Mouse (Mus musculus): ENCODE measurements around the gene Dkkl1. TPM values are rescaled to one million over a fixed set of nuclear protein-coding genes. Genes with fewer than 3 reads are reported as not detected.
A peak's percentile ranks its signal among the peaks of the same experiment; 100 is the strongest.

The Dkkl1 gene
- polyA plus RNA-seq, 1 experiment from 2014 or later, result 1.5 TPM

GRCm38 (mm10) chr7:45231941-45232340 is 20.0 kb upstream of the Dkkl1 start:
- no peak overlapping the region for H3K4me2 ChIP-seq (ENCODE audit: low read depth, low read length)
- no peak overlapping the region for H3K4me3 ChIP-seq (ENCODE audit: low read depth, low read length)
- H3K27ac ChIP-seq (ENCODE audit: low read length), result no peak overlapping the region
- no peak for ATAC-seq (ENCODE audit: low read depth)
- no peaks in the 10 kb centered on the region for H3K9me3 ChIP-seq (replicated peaks; ENCODE audit: control insufficient read depth, low read length)
- H3K27me3 ChIP-seq (ENCODE audit: control insufficient read depth, insufficient read depth, low read depth, low read length), result no peaks in the 10 kb centered on the region
- H3K36me3 ChIP-seq (ENCODE audit: control insufficient read depth, insufficient read depth), result no peaks in the 10 kb centered on the region
- 76% methylated on average over 11 of the region's 11 CpGs for WGBS (ENCODE audit: insufficient replicate concordance)
- no peak overlapping the region for H3K9ac ChIP-seq (ENCODE audit: low read depth, low read length)
- peaks cover 6% of the 10 kb centered on the region for H3K4me1 ChIP-seq (ENCODE audit: control insufficient read depth, low read depth, low read length)

DNA sequence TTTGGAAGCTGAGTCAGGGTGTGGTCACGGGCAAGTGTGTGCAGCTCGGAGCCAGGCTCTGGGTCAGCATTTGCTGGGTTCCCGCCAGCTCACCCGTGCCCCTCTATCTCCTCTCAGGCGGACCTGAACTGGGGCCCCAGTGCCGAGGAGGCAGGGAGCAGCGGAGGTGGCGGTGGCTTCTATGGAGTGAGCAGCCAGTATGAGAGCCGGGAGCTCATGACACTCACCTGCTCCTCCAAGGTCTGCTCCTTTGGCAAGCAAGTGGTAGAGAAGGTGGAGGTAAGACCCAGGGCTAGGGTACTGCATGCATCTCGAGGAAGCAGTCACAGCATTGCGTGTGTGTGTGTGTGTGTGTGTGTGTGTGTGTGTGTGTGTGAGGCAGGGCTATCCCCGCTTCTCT is 19.2 kb upstream of the Dkkl1 start:
- H3K4me3 ChIP-seq (ENCODE audit: low read depth, low read length), result no peak overlapping the region
- ATAC-seq (ENCODE audit: low read depth), result no peak

DNA sequence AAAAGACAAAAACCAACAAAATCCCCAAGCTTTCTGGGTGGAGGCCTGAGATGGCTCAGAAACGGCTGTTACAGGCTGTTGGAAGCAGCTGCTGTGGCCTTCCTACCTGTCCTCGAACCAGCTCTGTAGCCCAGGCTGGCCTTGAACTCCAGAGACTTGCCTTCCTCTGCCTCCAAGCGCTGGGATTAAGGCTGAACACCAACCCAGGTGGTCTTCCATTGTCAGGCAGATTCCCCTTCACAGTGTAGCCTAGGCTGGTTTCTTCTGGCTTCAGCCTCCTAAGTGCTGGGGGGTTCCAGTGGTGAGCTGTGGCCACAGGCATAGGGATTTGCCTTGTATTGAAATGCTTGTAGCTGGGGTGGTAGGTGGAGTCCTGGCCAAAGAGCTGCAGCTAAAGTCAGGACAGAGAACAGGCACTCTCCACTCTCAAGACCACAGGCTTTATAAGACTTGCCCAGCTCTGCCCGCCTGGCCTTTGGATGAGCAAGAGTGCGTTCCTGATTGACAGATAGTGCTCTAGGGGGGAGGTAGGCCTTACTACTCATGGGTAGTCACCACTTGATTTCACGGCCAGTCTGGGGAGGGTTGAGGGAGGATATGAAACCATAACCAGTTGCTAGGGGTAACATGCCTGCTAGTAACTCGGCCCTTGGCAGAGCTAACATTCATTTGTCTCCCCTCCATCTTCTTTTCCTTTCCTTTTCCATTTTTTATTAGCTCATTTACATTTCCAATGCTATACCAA is 17.7 kb upstream of the Dkkl1 start:
- 59% methylated on average over 7 of the region's 7 CpGs for WGBS (ENCODE audit: insufficient replicate concordance)
- no peak overlapping the region for H3K4me3 ChIP-seq (ENCODE audit: low read depth, low read length)
- no peaks in the 10 kb centered on the region for H3K27me3 ChIP-seq (ENCODE audit: control insufficient read depth, insufficient read depth, low read depth, low read length)
- peaks cover 6% of the 10 kb centered on the region for H3K4me1 ChIP-seq (ENCODE audit: control insufficient read depth, low read depth, low read length)
- H3K27ac ChIP-seq (ENCODE audit: low read length), result no peak overlapping the region
- H3K36me3 ChIP-seq (ENCODE audit: control insufficient read depth, insufficient read depth), result no peaks in the 10 kb centered on the region
- H3K9ac ChIP-seq (ENCODE audit: low read depth, low read length), result no peak overlapping the region
- no peaks in the 10 kb centered on the region for H3K9me3 ChIP-seq (replicated peaks; ENCODE audit: control insufficient read depth, low read length)
- no peak for ATAC-seq (ENCODE audit: low read depth)
- H3K4me2 ChIP-seq (ENCODE audit: low read depth, low read length), result no peak overlapping the region

More for the DNA sequence above, 19.2 kb upstream of the Dkkl1 start:
- Histone ChIP-seq H3K27ac (ENCODE audit: low read length) (no peak overlapping the region), H3K27me3 (ENCODE audit: control insufficient read depth, insufficient read depth, low read depth, low read length) (no peaks in the 10 kb centered on the region), H3K4me1 (ENCODE audit: control insufficient read depth, low read depth, low read length) (peaks cover 6% of the 10 kb centered on the region), H3K9me3 (replicated peaks; ENCODE audit: control insufficient read depth, low read length) (no peaks in the 10 kb centered on the region), H3K36me3 (ENCODE audit: control insufficient read depth, insufficient read depth) (no peaks in the 10 kb centered on the region), H3K4me2 (ENCODE audit: low read depth, low read length) (no peak overlapping the region), H3K9ac (ENCODE audit: low read depth, low read length) (no peak overlapping the region)
- WGBS (ENCODE audit: insufficient replicate concordance), result 61% methylated on average over 12 of the region's 12 CpGs

- H3K36me3 ChIP-seq (ENCODE audit: control insufficient read depth, insufficient read depth), result no peaks in the 10 kb centered on the region
- WGBS (ENCODE audit: insufficient replicate concordance), result 68% methylated on average over 8 of the region's 8 CpGs
- H3K4me2 ChIP-seq (ENCODE audit: low read depth, low read length), result no peak overlapping the region
- H3K9me3 ChIP-seq (replicated peaks; ENCODE audit: control insufficient read depth, low read length), result no peaks in the 10 kb centered on the region
- H3K9ac ChIP-seq (ENCODE audit: low read depth, low read length), result no peak overlapping the region
- H3K27ac ChIP-seq (ENCODE audit: low read length), result no peak overlapping the region
- peaks cover 3% of the 10 kb centered on the region for H3K4me1 ChIP-seq (ENCODE audit: control insufficient read depth, low read depth, low read length)
- no peak overlapping the region for H3K4me3 ChIP-seq (ENCODE audit: low read depth, low read length)
- ATAC-seq (ENCODE audit: low read depth), result no peak
- H3K27me3 ChIP-seq (ENCODE audit: control insufficient read depth, insufficient read depth, low read depth, low read length), result no peaks in the 10 kb centered on the region
Measured at GRCm38 (mm10) chr7:45229046-45229445, 17.1 kb upstream of the Dkkl1 start.

DNA sequence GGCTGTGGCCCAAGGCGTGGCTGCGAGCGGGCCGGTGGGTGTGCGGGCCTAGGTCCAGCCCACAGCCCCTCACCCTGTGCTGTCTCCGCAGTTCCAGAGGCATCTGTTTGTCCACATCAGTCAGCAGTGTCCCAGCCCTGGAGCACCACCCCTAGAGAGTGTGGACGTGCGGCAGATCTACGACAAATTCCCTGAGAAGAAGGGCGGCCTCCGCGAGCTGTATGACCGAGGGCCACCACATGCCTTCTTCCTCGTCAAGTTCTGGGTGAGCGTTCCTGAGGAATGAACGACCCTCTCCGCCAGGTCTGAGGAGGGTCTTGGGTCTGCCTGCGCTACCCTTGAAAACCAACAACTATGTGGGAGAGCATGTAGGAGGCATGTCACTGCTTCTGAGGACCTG is 16.6 kb upstream of the Dkkl1 start:
- ATAC-seq (ENCODE audit: low read depth), result no peak
- Histone ChIP-seq H3K27me3 (ENCODE audit: control insufficient read depth, insufficient read depth, low read depth, low read length) (no peaks in the 10 kb centered on the region), H3K9me3 (replicated peaks; ENCODE audit: control insufficient read depth, low read length) (no peaks in the 10 kb centered on the region), H3K27ac (ENCODE audit: low read length) (no peak overlapping the region), H3K4me2 (ENCODE audit: low read depth, low read length) (no peak overlapping the region), H3K4me3 (ENCODE audit: low read depth, low read length) (no peak overlapping the region), H3K9ac (ENCODE audit: low read depth, low read length) (no peak overlapping the region), H3K4me1 (ENCODE audit: control insufficient read depth, low read depth, low read length) (peaks cover 2% of the 10 kb centered on the region; the same call in 1 of the 2 replicates), H3K36me3 (ENCODE audit: control insufficient read depth, insufficient read depth) (0 out of 2 replicates have a peak, but pooled peaks cover 2% of the 10 kb centered on the region)
- 82% methylated on average over 18 of the region's 18 CpGs for WGBS (ENCODE audit: insufficient replicate concordance)

- no peaks in the 10 kb centered on the region for H3K4me1 ChIP-seq (ENCODE audit: control insufficient read depth, low read depth, low read length)
- no peak overlapping the region for H3K9ac ChIP-seq (ENCODE audit: low read depth, low read length)
- 0 out of 2 replicates have a peak, but pooled peaks cover 2% of the 10 kb centered on the region for H3K36me3 ChIP-seq (ENCODE audit: control insufficient read depth, insufficient read depth)
- no peaks in the 10 kb centered on the region for H3K9me3 ChIP-seq (replicated peaks; ENCODE audit: control insufficient read depth, low read length)
- no peaks in the 10 kb centered on the region for H3K27me3 ChIP-seq (ENCODE audit: control insufficient read depth, insufficient read depth, low read depth, low read length)
- WGBS (ENCODE audit: insufficient replicate concordance), result 81% methylated on average over 5 of the region's 5 CpGs
- no peak overlapping the region for H3K4me3 ChIP-seq (ENCODE audit: low read depth, low read length)
- no peak overlapping the region for H3K4me2 ChIP-seq (ENCODE audit: low read depth, low read length)
- H3K27ac ChIP-seq (ENCODE audit: low read length), result no peak overlapping the region
- no peak for ATAC-seq (ENCODE audit: low read depth)
Measured at GRCm38 (mm10) chr7:45226421-45226820, 14.5 kb upstream of the Dkkl1 start.

DNA sequence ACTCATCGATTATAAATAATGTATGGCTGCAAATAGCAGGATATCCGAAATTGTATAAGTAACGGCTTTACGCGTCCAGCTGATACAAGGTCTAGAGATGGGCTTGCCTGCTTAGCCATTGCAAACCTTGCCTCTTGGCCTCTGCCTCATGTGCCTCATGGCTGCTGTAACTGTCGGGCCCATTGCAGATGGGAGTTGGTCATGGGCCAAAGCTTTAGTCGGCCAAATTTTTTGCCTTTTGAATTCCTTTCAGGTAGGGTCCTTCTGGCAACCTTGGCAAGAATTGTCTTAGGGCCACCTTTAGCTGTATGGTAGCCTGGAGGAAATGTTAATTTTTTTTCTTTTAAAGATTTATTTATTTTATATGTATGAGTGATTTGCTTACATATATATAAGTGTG is 12.9 kb upstream of the Dkkl1 start:
- H3K27me3 ChIP-seq (ENCODE audit: control insufficient read depth, insufficient read depth, low read depth, low read length), result no peaks in the 10 kb centered on the region
- ATAC-seq (ENCODE audit: low read depth), result no peak
- 0 out of 2 replicates have a peak, but pooled peaks cover 2% of the 10 kb centered on the region for H3K36me3 ChIP-seq (ENCODE audit: control insufficient read depth, insufficient read depth)
- no peak overlapping the region for H3K27ac ChIP-seq (ENCODE audit: low read length)
- no peak overlapping the region for H3K4me3 ChIP-seq (ENCODE audit: low read depth, low read length)
- H3K4me1 ChIP-seq (ENCODE audit: control insufficient read depth, low read depth, low read length), result no peaks in the 10 kb centered on the region
- H3K9ac ChIP-seq (ENCODE audit: low read depth, low read length), result no peak overlapping the region
- WGBS (ENCODE audit: insufficient replicate concordance), result 74% methylated on average over 7 of the region's 7 CpGs
- no peak overlapping the region for H3K4me2 ChIP-seq (ENCODE audit: low read depth, low read length)
- no peaks in the 10 kb centered on the region for H3K9me3 ChIP-seq (replicated peaks; ENCODE audit: control insufficient read depth, low read length)

DNA sequence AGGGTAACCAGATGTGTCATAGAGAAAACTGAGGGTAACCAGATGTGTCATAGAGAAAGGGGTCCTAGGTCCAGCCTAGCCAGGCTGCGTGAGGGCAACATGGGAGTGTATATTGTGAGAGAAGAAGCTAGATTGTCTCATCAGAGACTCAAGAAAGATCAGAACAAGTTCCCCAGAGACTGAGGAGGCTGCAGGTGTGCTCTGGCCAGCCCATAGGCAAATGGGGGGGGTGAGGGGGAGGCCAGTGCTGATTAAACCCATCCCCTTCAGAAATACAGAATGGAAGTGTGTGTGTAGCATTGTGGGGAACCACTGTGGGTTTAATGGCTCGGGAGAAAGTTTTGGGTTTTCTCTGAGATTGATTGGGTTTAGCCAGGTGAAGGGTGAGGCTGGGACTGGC is 9.7 kb upstream of the Dkkl1 start:
- H3K27me3 ChIP-seq (ENCODE audit: control insufficient read depth, insufficient read depth, low read depth, low read length), result no peaks in the 10 kb centered on the region; the same call in 1 of the 2 replicates
- no peaks in the 10 kb centered on the region; the same call in 1 of the 2 replicates for H3K4me1 ChIP-seq (ENCODE audit: control insufficient read depth, low read depth, low read length)
- no peak overlapping the region for H3K4me3 ChIP-seq (ENCODE audit: low read depth, low read length)
- H3K9ac ChIP-seq (ENCODE audit: low read depth, low read length), result no peak overlapping the region
- no peak overlapping the region for H3K27ac ChIP-seq (ENCODE audit: low read length)
- H3K4me2 ChIP-seq (ENCODE audit: low read depth, low read length), result no peak overlapping the region
- H3K9me3 ChIP-seq (replicated peaks; ENCODE audit: control insufficient read depth, low read length), result no peaks in the 10 kb centered on the region
- no peak for ATAC-seq (ENCODE audit: low read depth)
- WGBS (ENCODE audit: insufficient replicate concordance), result 37% methylated on average over 2 of the region's 2 CpGs
- H3K36me3 ChIP-seq (ENCODE audit: control insufficient read depth, insufficient read depth), result 0 out of 2 replicates have a peak, but pooled peaks cover 2% of the 10 kb centered on the region

- peak overlapping the region; percentile 55 for H3K4me3 ChIP-seq (ENCODE audit: low read depth, low read length)
- H3K9ac ChIP-seq (ENCODE audit: low read depth, low read length), result peak overlapping the region; percentile 51; the same call in 1 of the 2 replicates
- H3K36me3 ChIP-seq (ENCODE audit: control insufficient read depth, insufficient read depth), result no peaks in the 10 kb centered on the region
- H3K4me1 ChIP-seq (ENCODE audit: control insufficient read depth, low read depth, low read length), result peaks cover 12% of the 10 kb centered on the region
- no peaks in the 10 kb centered on the region for H3K9me3 ChIP-seq (replicated peaks; ENCODE audit: control insufficient read depth, low read length)
- H3K27ac ChIP-seq (ENCODE audit: low read length), result no peak overlapping the region
- peaks cover 16% of the 10 kb centered on the region for H3K27me3 ChIP-seq (ENCODE audit: control insufficient read depth, insufficient read depth, low read depth, low read length)
- 5% methylated on average over 13 of the region's 13 CpGs for WGBS (ENCODE audit: insufficient replicate concordance)
- H3K4me2 ChIP-seq (ENCODE audit: low read depth, low read length), result peak overlapping the region; percentile 65
- ATAC-seq (ENCODE audit: low read depth), result 0 out of 2 replicates have a peak, but pooled peaks have one; percentile 17
Measured at GRCm38 (mm10) chr7:45216442-45217183, 4.7 kb upstream of the Dkkl1 start.
